Mouse (Mus musculus) lung, postnatal 0 days (tissue): Measurements from ENCODE around the gene Ccn1. TPM values are rescaled to one million over a fixed set of nuclear protein-coding genes. Genes with fewer than 3 reads are reported as not detected.

Source experiments
- ATAC-seq: fragments of 200-750 bp; cut with Nextera tagmentation; 2 replicates; pipeline ENCODE4 v1.8.0; 2017; ENCODE audit warnings: moderate library complexity
- DNase-seq: peaks from one replicate; pipeline ENCODE4 v3.0.0-alpha.2; 2016; ENCODE audit warnings: low spot score
- H3K27ac ChIP-seq: fragments of 300-500 bp; sonication (generic); 2 replicates; pipeline ENCODE4 v1.5.1; 2014; ENCODE audit warnings: antibody characterized with exemption, mild to moderate bottlenecking, low read length, mixed read lengths
- H3K27me3 ChIP-seq: fragments of 300-500 bp; sonication (generic); replicated peaks from 2 replicates; pipeline ENCODE4 v1.6.1; 2014; ENCODE audit warnings: low read length, mixed read lengths; ENCODE audit not compliant: insufficient read depth
- H3K36me3 ChIP-seq: fragments of 300-500 bp; sonication (generic); 2 replicates; pipeline ENCODE4 v1.6.1; 2014; ENCODE audit warnings: low read length, mixed read lengths; ENCODE audit not compliant: insufficient read depth
- H3K4me1 ChIP-seq: fragments of 300-500 bp; sonication (generic); 2 replicates; pipeline ENCODE4 v1.6.1; 2014; ENCODE audit warnings: antibody characterized with exemption, low read depth, low read length, mixed read lengths; ENCODE audit not compliant: insufficient read depth
- H3K4me2 ChIP-seq: fragments of 300-500 bp; sonication (generic); replicated peaks from 2 replicates; pipeline ENCODE4 v1.6.1; 2014; ENCODE audit warnings: low read depth, mild to moderate bottlenecking, low read length, moderate library complexity, mixed read lengths
- H3K4me3 ChIP-seq: fragments of 300-500 bp; sonication (generic); 2 replicates; pipeline ENCODE4 v1.5.1; 2014; ENCODE audit warnings: low read depth, low read length
- H3K9ac ChIP-seq: fragments of 300-500 bp; sonication (generic); replicated peaks from 2 replicates; pipeline ENCODE4 v1.6.1; 2014; ENCODE audit warnings: low read depth, mild to moderate bottlenecking
- H3K9me3 ChIP-seq: fragments of 300-500 bp; sonication (generic); 2 replicates; pipeline ENCODE4 v1.6.1; 2016; ENCODE audit warnings: low read length, mixed read lengths
- CTCF ChIP-seq: IDR thresholded peaks from 2 replicates; pipeline ENCODE4 v1.5.1; 2016; ENCODE audit warnings: antibody characterized with exemption, mild to moderate bottlenecking
- EP300 ChIP-seq: IDR thresholded peaks from 2 replicates; pipeline ENCODE4 v1.6.1; 2016; ENCODE audit warnings: antibody characterized with exemption, mild to moderate bottlenecking, control low read depth
- WGBS: fragments of 180-500 bp; shearing (Covaris S2); extraction: QIAGEN DNeasy Blood & Tissue Kit; methylation state at CpG from one replicate; pipeline ENCODE4 v1.1.7; 2014; 5-methylcytosine and 5-hydroxymethylcytosine counted together
- polyA plus RNA-seq: library from polyadenylated mRNA; unstranded; fragments of >200 nt; fragmentation: Nextera tagmentation; extraction: Ambion mirVana; gene quantifications from 2 replicates; pipeline ENCODE4 v1.2.1, GENCODE M21; 2015

The Ccn1 gene
- polyA plus RNA-seq, 1 experiment from 2014 or later, result 131 TPM

DNA sequence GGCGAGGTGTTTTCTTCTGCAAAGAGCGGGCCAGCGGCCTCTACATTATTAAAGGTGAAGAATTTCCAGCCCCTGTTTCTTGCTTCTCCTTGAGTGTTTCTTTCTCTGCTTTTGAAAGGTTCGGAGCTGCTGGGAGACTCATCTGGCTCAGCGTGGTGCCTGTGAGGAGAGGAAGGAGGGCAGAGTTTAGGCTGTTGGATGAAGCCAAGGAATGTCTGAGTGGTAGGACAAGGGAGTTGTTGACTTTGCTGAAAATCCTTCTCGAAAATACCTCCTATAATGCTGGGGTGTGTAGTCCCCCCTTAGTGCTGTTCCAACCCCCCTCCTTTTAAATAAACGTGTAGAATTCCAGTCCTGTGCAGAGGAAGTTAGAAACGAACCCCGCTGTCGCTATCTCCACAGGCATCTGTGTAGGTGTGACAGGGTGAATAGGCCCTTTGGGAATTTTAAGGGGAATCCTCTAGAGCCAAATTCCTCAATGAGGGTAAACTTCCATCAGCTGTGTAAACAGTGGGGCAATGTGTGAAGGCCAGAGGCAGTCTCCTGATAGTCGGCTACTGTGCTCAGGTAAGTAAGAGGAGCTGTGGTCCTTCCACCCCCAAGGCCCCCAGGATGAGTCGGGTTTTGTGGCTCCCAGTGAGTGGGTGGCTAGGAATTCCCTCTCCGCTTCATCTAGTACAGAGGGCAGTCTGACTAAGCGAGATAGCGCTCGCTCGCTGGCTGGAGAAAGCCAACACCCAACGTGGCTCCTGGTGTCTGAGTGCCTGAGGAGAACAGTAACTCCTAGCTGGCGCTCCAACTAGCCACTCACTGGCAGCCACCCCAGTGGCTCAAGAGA is 35.0 kb upstream of the Ccn1 start:
- H3K4me2 ChIP-seq, result peak overlapping the region; percentile 2
- H3K9ac ChIP-seq, result no peak overlapping the region
- no peak overlapping the region for H3K4me3 ChIP-seq
- no peaks in the 10 kb centered on the region for H3K9me3 ChIP-seq
- ATAC-seq, result peak; percentile 86
- TF ChIP-seq CTCF (no peak), EP300 (peak; percentile 96)
- H3K36me3 ChIP-seq, result no peaks in the 10 kb centered on the region
- peak; percentile 66 for DNase-seq
- H3K27ac ChIP-seq, result peak overlapping the region; percentile 66
- no peaks in the 10 kb centered on the region for H3K27me3 ChIP-seq
- no peaks in the 10 kb centered on the region for H3K4me1 ChIP-seq
- WGBS, result 38% methylated on average over 19 of the region's 19 CpGs

DNA sequence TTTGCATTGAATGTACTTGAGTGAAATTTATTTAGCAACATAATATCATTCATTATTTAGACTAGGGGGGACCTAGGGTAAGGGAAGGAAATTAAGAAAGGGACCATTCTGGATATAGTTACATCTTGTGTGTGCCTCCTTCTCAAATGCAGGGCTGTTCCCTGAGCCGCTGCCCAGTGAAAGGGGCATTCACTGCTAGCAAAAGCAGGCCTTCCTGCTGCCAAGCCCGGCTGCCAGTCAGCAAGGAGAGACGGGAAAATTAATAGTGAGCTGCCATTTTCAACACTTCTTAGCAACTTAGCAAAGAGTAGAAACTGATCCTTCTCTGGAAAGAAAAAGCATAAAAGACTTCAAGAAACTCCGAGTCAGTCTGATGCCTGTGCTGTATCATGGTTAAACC is 34.4 kb upstream of the Ccn1 start:
- Histone ChIP-seq H3K4me3 (no peak overlapping the region), H3K4me2 (no peak overlapping the region), H3K4me1 (no peaks in the 10 kb centered on the region), H3K27ac (peak overlapping the region; percentile 66), H3K27me3 (no peaks in the 10 kb centered on the region), H3K9ac (no peak overlapping the region), H3K36me3 (no peaks in the 10 kb centered on the region), H3K9me3 (no peaks in the 10 kb centered on the region)
- 53% methylated on average over 4 of the region's 4 CpGs for WGBS
- DNase-seq (no peak), ATAC-seq (no peak)
- TF ChIP-seq EP300 (no peak), CTCF (no peak)

DNA sequence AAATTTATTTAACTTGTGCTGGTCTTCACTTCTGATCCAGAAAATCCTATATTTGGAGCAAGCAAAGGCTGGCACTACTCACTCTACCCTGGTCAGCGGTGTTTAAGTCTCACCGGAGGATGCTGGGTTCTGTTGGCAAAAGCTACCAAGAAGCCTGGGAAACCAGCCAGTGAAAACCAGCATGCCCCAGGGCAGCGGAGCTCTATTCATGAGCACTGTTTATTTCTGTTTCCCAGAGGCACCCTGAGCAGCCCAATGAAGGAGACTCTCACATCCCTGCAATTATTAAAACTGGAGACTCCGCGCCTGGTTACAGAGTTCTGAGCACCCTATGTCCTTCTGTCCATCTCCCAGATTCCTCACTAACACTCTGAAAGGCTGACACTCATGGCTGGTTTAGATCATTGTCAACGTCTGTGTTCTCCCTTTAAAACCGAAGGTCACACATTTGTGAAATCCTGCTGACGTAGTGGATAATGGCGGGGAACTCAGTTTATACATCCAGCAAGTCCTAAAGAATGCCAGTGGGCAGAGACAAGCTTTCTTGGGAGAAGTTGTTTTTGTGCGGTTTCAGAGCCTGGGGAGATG is 31.7 kb upstream of the Ccn1 start:
- DNase-seq, result peak; percentile 37
- 66% methylated on average over 10 of the region's 10 CpGs for WGBS
- H3K27me3 ChIP-seq, result no peaks in the 10 kb centered on the region
- no peak overlapping the region for H3K4me2 ChIP-seq
- H3K9ac ChIP-seq, result no peak overlapping the region
- no peaks in the 10 kb centered on the region for H3K36me3 ChIP-seq
- TF ChIP-seq CTCF, result no peak
- TF ChIP-seq EP300, result no peak
- H3K4me3 ChIP-seq, result no peak overlapping the region
- H3K9me3 ChIP-seq, result no peaks in the 10 kb centered on the region
- H3K27ac ChIP-seq, result no peak overlapping the region
- ATAC-seq, result no peak
- H3K4me1 ChIP-seq, result no peaks in the 10 kb centered on the region

DNA sequence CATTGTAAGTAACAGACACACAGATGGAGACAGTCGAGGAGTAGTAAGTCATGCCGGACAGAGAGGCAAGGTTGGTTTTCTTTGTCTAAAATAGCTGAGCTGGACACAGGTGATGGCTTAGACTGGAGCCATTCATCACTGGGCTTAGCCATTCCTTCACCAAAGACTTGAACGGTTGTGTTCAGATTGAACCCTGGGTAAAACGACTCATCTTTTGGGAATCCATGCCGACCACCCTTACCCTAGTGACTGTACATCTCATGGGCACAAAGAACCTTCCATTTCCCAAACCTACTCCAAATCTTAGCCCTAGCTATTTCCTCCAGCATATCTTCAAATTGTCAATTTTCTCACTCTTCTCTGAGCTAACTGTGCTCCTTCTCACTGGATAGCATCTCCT is 30.9 kb upstream of the Ccn1 start:
- Histone ChIP-seq H3K4me2 (no peak overlapping the region), H3K4me1 (no peaks in the 10 kb centered on the region), H3K9me3 (no peaks in the 10 kb centered on the region), H3K36me3 (no peaks in the 10 kb centered on the region), H3K9ac (no peak overlapping the region), H3K27me3 (no peaks in the 10 kb centered on the region), H3K4me3 (no peak overlapping the region), H3K27ac (no peak overlapping the region)
- 94% methylated on average over 5 of the region's 5 CpGs for WGBS
- no peak for DNase-seq
- no peak for TF ChIP-seq CTCF
- no peak for TF ChIP-seq EP300
- no peak for ATAC-seq

DNA sequence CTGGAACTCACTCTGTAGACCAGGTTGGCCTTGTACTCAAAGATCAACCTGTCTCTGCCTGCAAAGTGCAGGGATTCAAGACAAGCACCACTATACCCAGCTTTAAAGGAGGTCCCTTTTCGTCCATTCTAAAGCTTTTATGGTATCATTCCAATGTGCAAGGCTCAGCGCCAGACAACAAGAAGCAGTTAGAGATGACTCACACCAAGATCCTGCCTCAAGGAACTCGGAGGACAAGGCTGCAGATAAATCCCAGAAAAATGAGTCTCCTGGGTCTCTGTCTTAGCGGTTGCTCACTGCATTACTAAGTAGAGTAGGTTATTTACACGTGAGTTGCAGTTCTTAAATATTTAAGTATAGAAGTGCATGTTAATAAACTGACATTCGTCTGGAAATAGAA is 26.4 kb upstream of the Ccn1 start:
- H3K4me1 ChIP-seq, result no peaks in the 10 kb centered on the region
- no peak for TF ChIP-seq EP300
- TF ChIP-seq CTCF, result no peak
- H3K9me3 ChIP-seq, result no peaks in the 10 kb centered on the region
- no peaks in the 10 kb centered on the region for H3K36me3 ChIP-seq
- H3K4me3 ChIP-seq, result no peak overlapping the region
- no peak overlapping the region for H3K27ac ChIP-seq
- 81% methylated on average over 6 of the region's 6 CpGs for WGBS
- DNase-seq (no peak), ATAC-seq (no peak)
- no peak overlapping the region for H3K4me2 ChIP-seq
- no peaks in the 10 kb centered on the region for H3K27me3 ChIP-seq
- no peak overlapping the region for H3K9ac ChIP-seq

DNA sequence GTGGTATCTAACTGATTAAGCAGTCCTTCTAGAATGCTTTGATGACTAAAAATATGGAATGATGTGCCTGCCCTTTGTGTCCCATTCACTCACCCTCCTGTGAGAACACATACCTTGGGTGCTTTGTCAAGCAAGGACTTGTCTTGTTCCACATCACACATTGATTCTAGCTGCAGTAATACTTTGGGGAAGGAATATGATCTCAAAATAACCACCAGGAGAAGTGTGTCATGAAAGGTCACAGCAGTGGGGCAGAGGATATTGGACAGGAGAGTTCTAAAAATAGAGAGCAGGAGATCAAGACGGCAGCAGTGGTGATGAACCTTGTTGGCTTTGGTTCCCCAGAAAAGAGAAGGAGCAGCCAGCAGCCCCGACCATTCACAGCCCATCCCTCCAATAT is 25.0 kb upstream of the Ccn1 start:
- Histone ChIP-seq H3K27ac (no peak overlapping the region), H3K4me1 (no peaks in the 10 kb centered on the region), H3K27me3 (no peaks in the 10 kb centered on the region), H3K9ac (no peak overlapping the region), H3K4me2 (no peak overlapping the region), H3K9me3 (no peaks in the 10 kb centered on the region), H3K36me3 (no peaks in the 10 kb centered on the region), H3K4me3 (no peak overlapping the region)
- DNase-seq (no peak), ATAC-seq (no peak)
- TF ChIP-seq EP300 (no peak), CTCF (no peak)
- WGBS, result 53% methylated on average over 2 of the region's 2 CpGs
